Mouse (Mus musculus): ENCODE measurements at regions not wholly inside any gene's neighbourhood (a gene's known extent, or its start where the extent isn't known, plus 50 kb on each side); places are given as distances from the start of the nearest gene placed in this dataset.

DNA sequence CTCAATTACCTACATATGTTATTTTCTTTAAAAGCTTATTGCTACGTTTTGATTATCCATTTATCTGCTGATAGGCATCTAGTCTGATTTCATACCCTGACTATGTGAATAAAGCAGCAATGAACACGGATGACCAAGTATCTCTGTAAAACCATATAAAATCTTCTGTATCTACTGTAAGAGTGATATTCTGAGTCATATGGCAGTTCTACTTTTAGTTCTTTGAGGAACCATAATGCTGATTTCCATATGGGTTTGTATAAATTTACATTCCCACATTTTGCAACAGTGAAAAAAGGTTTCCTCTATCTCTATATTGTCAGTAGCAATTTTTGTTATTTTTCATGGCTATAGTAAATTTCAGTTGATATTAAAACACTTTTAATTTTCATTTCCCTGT is 280.6 kb downstream of the Fsip2 start:
- DNase-seq: no peak

DNA sequence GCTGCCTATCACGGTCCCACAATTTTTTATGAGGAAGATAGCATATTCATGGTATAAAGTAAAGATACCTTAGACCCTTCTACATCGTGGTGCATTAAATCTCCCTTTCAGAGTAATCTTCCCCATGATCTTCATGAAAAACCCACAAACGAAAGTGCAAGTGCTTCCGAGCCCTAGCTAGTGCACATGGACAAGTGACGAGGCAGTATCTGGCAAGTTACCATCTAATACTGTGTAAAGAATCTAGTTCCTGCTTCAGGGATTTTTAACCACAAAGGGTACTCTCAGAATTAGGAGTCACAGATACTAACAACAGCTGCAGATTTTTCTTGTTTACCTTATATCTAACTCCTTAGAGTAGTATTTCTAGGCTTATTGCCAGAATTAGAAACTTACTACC is 282.8 kb downstream of the Fsip2 start:
- DNase-seq: no peak
- intact Hi-C loops (cut with DNase I): no loop called here

More for the DNA sequence above, 280.6 kb downstream of the Fsip2 start:
- intact Hi-C loops (cut with DNase I): no loop called here

DNA sequence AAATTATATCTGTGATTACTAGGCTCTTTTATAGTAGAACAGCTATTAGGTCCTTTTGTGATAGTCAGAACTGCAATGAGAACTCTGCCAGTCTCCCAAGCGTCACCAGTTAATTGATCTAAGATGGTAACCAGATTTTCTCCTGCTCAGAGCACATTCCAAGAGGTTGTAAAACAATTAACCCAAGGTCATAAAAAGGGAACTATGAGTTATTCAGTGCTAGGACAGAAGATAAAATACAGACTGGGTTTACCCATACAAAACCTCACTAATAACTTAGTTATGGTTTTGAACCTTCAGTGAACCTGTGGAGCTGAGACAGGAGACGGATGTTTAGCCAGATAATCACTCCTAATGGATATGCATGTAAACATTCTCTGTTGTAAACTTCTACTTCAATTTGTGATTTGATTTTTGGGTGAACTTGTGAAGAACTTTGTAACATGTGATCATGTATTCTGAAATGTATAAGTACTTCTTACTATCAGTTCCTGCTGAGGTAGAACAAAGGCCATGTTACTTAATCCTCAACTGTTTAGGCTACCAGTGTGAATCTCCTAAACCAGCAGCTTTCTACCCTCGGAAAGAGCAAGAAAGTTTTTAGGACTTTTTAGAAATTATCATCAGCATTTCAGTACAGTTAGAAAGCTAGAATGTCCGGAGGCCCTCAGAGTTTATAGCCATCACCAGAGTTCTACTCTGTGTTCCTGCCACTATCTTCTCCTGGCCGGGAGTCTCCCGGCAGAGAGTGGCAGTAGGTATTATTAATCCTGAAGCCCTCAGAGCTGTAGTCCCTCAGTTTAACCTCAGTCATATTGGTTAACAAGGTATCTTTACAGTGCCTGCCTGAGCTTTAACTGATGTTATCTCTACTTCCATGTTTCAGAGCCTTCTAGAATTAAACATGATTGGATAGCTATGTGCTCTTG is 308.0 kb downstream of the Fsip2 start:
- intact Hi-C loops (cut with DNase I): no loop called here

DNA sequence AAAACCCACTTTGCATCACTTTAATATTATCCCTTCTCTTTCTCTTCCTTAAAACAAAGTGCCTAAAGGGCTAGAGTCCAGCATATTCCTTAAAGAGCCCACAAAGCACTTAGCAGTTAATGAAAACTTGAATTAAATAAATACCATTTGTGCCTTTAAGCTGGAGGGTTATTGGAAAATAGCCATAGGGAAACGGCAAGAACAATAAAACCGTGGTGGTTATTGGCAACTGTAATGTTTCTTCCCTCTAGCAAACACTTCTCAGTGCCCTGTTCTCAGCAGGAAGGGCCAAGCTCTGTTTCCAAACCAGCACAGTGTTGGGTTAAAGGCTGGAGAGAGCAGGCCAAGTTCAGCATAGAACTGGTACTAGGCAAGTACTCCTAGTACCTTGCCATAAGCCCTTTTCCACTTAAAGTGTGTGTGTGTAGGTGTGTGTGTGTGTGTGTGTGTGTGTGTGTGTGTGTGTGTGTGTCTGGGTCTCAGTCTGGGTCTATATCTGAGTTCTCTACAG is 313.4 kb downstream of the Fsip2 start:
- no peak for DNase-seq
- intact Hi-C loops (cut with DNase I): no loop called here

More for the DNA sequence above, 308.0 kb downstream of the Fsip2 start:
- no peak for DNase-seq

DNA sequence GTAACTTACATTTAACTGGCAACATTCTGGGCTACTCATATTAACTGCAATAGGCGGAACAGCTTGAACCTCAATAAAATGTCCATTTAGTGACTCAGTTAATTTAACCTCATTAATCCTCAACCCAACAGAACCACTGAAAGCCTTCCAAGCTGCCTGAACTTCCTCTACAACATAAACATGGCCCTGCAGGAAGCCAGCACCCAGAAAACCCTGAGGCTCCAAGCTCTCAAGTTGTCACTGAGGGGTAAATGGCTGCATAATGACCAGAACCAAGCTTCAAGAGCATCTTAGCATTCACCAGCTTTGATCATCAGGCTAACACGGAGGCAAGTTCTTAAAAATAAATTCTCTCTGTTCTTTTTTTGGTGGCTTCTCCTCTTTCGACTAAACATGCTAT is 315.2 kb downstream of the Fsip2 start:
- DNase-seq: no peak
- intact Hi-C loops (cut with DNase I): no loop called here

DNA sequence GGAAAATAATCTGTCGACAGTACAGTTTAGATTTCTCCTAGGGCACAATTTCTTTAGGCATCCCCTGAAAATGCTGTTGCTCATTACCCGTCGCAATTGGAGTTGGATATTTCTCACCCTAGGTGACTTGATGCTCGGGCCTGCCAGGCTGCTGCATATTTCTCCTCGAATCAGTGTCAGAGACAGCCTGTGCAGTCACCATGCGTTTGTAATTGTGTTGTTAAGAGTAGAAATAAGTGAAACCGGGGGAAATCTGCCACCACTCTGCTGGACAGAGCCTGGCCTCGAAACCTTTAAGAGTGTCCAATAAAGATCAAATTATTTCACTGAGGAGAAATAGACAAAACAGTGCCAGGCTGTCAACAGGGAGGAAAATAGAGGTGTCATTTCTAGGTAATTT is 340.7 kb upstream of the Zc3h15 start:
- DNase-seq: no peak
- intact Hi-C loops (cut with DNase I): no loop called here

DNA sequence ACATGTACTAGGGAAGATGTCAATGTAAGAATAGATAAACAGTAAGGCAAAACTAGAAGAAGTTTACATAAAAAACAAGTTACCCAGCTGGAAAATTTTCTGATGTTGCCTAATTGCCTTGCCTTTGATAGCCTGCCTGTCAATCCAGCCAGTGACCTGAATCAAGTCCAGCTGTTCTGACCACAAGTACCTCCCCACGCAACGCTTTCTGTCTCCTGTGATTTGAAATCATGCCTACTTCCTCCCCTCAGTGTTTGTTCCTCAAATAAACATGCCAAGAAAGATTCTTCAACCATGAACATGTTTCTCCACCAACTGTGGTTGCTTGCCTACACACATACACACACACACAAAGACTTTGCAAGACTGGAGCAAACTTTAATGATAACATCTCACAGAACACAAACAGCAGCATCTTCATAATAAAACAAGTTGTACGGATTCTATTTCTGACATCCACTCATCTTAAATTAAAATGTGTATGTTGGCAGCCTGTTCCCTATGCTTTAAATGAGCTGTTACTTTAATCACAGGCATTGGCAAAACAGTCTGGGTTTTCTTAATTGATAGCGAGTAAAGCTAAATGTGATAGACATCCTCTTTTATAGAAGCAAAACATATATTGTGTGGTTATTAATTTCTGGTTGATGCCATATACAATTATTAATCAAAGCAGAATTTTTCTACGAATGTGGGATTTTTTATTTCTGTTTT is 312.0 kb upstream of the Zc3h15 start:
- intact Hi-C loops (cut with DNase I): loop anchor here (5.0 kb wide), 1 partner anchor 1270 kb away; no protein-coding TSS in a partner anchor
- DNase-seq: no peak

DNA sequence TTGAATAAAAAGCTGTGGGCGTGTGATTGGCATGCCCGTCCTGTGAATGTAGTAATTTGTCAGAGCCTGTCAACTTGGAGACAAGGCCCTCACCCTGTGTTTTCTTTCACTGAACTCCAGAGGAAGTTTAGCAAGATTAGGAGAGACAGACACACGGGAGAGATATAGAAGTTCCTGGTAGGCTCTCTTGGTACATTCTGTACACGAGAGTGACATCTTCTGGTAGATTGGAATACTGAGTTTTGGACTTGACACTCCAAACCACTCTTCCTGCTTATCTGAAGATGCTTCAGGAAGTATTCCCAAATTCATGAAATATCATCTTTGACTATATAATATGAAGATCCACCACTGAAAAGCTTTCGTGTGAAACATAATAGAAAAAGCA is 311.5 kb upstream of the Zc3h15 start:
- intact Hi-C loops (cut with DNase I): loop anchor here (5.0 kb wide), 1 partner anchor 1270 kb away; no protein-coding TSS in a partner anchor
- DNase-seq: no peak

DNA sequence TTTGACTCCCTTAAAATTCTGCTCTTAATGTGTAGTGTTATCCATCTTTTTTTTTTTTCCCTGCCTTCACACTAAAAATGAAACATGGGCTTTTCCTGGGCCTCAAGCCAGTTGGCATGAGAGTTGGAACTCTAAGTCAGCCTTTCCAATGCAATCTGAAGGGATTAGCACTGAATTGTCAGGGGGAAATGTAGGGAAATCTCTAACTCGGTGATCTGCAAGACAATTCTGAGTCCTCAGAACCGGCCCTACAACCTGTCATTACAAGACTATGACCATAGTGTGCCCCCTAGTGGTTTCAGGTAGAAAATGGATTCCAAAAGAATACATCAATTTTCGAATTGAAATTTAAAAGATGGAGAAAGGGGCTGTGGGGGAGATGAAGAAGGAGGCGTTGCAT is 306.9 kb upstream of the Zc3h15 start:
- DNase-seq: peak; percentile 5 to 13
- intact Hi-C loops (cut with DNase I): no loop called here

DNA sequence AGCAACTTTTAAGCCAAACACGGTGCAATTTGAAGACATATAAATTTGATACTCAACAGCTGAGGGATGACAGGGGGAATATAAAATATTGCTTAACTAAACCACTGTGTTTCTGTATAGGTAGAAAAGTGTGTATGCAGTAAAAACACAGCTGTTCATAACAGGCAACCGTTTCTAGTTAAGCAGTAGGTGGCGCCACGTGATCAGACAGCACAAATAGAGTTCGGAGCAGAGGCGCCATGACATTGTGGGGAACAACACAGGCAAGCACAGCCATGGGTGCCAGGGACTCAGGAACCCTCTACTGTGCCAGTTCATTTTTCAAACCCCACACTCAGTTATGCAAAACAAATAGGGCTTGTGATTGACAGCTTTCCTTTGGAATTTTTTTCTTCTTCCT is 304.1 kb upstream of the Zc3h15 start:
- DNase-seq: no peak
- intact Hi-C loops (cut with DNase I): no loop called here

Data from heart, postnatal 36 days (tissue).